Mouse (Mus musculus) adrenal gland, postnatal 14 days (tissue): ENCODE data around the gene St7l. TPM values are rescaled to one million over a fixed set of nuclear protein-coding genes. Genes with fewer than 3 reads are reported as not detected.
"Not testable (repeated sequence)": the region's sequence is repeated elsewhere in the genome, so short reads cannot be mapped to it uniquely, and the experiment has no call there.

Experiments used
- DNase-seq: peaks from one replicate; pipeline ENCODE4 v3.0.0; 2021; ENCODE audit warnings: mixed read lengths
- long read RNA-seq, 2 experiments: library from polyadenylated mRNA; stranded (forward); transcript quantifications; one replicate each; pipeline ENCODE4 v2.0.0; 2021
- total RNA-seq: library from RNA; stranded (reverse); gene quantifications from 2 replicates; pipeline ENCODE4 v1.2.3, GENCODE M21; 2021

The St7l gene
- 38.6 and 42.0 TPM in 2 replicates for total RNA-seq
- long read RNA-seq, experiment 1, full-length matches to known transcripts: 34 of 58 reads
- long read RNA-seq, experiment 1, partial matches to known transcripts: 23 of 58 reads
- long read RNA-seq, experiment 1, other reads (novel, unspliced or antisense): 1 of 58 reads
- long read RNA-seq, experiment 2, full-length matches to known transcripts: 22 of 52 reads
- long read RNA-seq, experiment 2, partial matches to known transcripts: 27 of 52 reads
- long read RNA-seq, experiment 2, other reads (novel, unspliced or antisense): 3 of 52 reads

GRCm38 (mm10) chr3:104863786-104864650 lies at the start of gene St7l, which contains the start of gene Capza1:
St7l (plus strand) TSS chr3:104864005.
Capza1 (minus strand) TSS chr3:104864505.
- DNase-seq: peak; percentile 95

DNA sequence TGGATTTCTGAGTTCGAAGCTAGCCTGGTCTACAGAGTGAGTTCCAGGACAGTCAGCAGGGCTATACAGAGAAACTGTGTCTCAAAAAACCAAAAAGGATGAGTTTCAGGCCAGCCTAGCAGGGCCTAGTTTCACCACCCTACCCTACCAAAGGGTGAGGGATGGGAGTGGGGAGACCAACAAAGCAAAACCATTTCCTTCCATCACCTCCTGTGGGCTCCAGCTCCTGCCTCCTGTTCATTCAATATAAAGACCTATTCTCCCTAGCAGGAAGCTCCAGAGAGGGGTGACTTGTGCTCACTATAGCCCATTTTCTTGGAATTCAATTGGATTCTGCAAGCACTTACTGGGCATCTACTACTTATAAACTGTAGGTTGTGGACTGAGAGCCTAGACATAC lies 49.1 kb upstream of the St7l start:
- no peak for DNase-seq

GRCm38 (mm10) chr3:104815346-104815745 lies 48.5 kb upstream of the St7l start:
- DNase-seq: no peak

DNA sequence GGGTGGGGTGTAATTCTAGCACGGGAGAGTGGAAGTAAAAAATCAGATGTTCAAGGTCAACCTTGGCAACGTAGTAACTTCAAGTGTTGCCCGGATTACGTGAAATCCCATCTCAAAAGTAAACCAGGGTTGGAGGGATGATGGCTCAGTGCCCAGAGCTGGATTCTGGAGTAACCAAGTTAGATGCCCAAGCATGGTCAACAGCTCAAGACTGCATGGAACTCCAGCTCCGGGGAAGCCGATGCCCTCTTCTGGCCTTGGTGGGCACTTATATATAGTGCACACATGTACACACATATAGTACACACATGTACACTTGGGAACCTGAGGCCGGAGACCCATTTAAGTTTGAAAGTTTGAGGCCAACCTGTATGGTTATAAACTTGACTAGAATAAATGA lies 47.7 kb upstream of the St7l start:
- DNase-seq: peak; percentile 21

DNA sequence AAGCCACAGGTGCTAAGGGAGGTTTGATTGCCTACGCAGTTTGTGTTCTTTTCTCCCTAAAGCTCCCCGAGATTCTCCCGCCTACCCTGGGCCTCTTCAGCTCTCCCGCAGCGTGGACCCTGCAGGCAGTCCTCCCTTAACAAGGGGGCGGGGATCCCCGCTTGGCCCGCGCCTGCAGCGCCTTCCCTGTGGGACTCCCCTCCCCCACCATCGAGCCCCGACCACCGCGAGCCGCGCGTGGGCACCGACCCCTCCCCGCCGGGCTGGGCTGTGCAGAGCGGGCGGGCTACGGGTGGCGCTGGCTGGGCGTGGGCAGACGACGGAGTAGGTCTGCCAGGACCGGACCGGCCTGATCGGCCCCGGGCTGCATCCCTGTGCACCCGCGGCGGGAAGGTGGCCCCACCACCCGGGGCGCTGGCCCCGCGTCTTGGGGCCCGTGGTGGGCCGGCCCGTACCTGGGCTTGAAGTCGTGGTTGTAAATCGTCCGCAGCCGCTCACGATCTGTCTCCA lies 46.3 kb upstream of the St7l start:
- peak; percentile 81 for DNase-seq

DNA sequence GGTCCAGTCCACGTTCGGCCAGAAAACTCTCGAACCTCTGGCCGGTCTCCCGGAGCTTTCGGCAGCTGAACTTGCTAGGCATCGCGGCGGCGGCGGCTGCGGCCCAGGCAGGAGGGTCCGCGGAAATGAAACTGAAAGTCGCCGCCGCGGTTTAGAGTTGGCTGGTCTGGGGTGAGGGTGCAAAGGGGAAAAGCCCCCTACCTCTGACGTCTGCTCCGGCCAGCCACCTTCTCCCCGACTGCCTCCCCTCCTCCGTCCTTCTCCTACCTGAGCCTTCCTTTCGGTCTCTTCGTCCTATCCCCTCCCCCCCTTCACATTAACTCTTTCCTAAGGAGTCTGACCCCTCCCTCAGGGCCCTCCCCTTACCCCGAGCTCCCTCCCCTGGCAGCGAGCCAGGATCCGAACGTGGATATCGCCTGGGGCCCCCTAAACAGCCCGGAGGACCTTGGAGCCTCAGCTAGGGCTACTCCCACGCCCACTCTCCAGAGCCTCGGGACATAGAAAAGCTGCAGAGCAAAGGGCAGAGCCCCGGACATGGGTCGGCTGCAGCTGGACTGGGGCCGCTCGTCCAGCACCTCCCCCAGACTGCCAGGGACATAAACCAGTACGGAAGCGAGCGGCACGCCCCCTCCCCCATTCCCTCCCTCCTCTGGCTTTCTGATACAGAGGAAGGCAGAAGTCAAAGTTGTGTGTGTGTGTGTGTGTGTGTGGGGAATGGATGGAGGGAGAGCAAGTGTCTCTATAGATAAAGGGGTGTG lies 45.6 kb upstream of the St7l start, which contains the start of gene Mov10:
TSS of gene Mov10 (minus strand) at position 573 of the 758 bp plus-strand sequence.
- peak; percentile 87 for DNase-seq

DNA sequence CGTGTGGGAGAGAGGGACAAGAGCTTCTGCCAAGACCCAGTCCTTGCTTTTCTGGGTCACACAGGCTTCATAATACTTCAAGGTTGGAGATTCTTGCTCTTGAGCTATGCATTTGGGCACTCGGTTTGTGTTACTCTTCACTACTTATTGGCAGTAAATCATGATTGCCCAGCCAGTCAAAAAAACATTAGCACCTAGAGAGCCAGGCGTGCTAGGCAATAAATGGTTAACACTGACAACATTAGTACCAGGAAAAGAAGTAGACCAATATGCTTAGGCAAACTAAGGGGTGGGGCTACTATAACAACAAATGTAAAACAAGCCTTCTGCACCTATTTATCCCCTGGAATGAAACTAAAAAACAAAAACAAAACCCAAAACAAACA lies 45.1 kb upstream of the St7l start:
- no peak for DNase-seq

- no peak for DNase-seq
Measured at GRCm38 (mm10) chr3:104820426-104820825, 43.4 kb upstream of the St7l start.

- no peak for DNase-seq
Measured at GRCm38 (mm10) chr3:104822413-104822812, 41.4 kb upstream of the St7l start.

DNA sequence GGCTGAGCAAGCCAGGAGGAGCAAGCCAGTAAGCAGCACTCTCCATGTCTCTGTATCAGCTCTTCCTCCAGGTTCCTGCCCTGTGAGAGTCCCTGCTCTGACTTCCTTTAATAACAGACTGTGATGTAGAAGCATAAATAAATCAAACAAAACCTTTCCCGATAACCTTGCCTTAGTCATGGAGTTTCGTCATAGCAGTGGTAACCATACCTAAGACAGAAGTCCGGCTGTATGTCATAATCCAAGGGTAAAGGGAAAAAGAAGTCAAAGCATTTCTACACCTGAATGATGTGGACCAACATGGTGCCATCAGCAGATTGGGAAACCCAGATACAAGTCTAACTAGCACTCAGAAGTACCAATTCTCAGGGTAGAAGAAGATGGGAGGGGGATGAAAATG lies 28.0 kb upstream of the St7l start:
- no peak for DNase-seq

DNA sequence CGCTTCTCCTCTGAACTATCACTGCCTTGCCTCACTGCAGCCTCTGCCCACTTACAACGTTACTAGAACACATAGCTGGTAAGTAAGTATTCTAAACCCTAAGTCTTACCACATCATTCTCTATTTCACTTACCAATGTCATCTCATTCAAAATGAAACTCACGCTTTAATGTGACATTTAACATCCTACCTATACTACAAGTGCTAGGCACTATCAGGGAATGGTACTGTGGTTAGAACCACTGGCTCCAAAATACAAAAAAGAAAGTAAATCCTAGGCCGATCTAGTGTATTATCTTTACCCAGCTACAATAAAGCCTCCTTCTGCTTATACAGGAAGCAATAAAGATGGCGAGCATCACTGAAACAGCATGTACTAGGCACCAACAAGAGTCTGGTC lies 22.8 kb upstream of the St7l start:
- no peak for DNase-seq

DNA sequence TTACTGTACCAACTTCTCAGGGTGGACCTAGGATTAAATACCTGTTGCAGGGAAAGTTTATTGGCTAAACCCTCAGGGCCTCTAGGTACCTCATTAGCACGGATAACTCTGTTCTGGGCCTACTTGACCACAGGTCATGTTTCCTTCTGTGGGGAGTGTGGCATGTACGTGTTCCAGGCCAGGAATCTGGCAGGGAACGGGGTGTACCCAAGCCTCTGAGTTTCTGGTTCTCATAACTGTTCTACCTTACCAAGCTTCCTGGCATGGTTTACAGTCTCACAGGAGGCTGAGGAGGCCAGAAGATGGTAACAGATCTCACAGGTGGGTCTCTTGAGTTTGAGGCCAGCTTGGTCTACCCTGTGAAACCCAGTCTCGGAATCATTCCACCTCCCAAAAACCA lies 17.2 kb upstream of the St7l start:
- no peak for DNase-seq

GRCm38 (mm10) chr3:104854465-104854864 lies 9.3 kb upstream of the St7l start:
- DNase-seq: no peak

GRCm38 (mm10) chr3:104854866-104855265 lies 8.9 kb upstream of the St7l start:
- no peak for DNase-seq

- DNase-seq: no peak
Measured at GRCm38 (mm10) chr3:104856106-104856505, 7.7 kb upstream of the St7l start.

- no peak for DNase-seq
Measured at GRCm38 (mm10) chr3:104858560-104858959, 5.2 kb upstream of the St7l start.

GRCm38 (mm10) chr3:104864651-104865340 lies 991 bp downstream of the St7l start:
- DNase-seq: peak; percentile 96

- no peak for DNase-seq
Measured at GRCm38 (mm10) chr3:104865341-104865788, 1.6 kb downstream of the St7l start.

- DNase-seq: not testable (repeated sequence)
Measured at GRCm38 (mm10) chr3:104866674-104867073, 2.9 kb downstream of the St7l start.

- no peak for DNase-seq
Measured at GRCm38 (mm10) chr3:104869611-104870010, 5.8 kb downstream of the St7l start.

- no peak for DNase-seq
Measured at GRCm38 (mm10) chr3:104888585-104888984, 24.8 kb downstream of the St7l start.

DNA sequence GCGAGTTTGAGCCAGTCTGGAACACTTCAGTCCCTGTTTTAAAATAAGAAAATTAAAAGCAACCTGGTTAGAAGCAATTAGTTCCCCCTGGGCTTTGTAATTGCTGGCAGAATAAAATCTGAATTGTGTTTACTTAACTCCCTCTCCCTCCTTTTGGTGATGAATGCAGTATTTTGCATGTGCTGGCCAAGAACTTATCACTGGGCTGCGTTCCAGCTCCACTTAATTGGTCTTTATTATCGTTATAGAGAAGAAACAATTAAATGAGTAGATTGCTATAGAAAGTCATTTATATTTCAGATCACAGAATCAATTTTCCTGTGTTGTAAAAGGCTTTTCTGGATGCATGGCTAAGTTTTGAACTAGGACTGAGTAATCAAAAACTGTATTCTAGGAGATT lies 32.3 kb downstream of the St7l start:
- no peak for DNase-seq
